Mouse (Mus musculus): Measurements from ENCODE around the gene Gm8356. TPM values are rescaled to one million over a fixed set of nuclear protein-coding genes. Genes with fewer than 3 reads are reported as not detected.

The Gm8356 gene
- polyA plus RNA-seq (2014; fragmentation: Illumina TruSeq; extraction: RNeasy Lipid Tissue Mini Kit (QIAGEN cat#74804)): not detected

DNA sequence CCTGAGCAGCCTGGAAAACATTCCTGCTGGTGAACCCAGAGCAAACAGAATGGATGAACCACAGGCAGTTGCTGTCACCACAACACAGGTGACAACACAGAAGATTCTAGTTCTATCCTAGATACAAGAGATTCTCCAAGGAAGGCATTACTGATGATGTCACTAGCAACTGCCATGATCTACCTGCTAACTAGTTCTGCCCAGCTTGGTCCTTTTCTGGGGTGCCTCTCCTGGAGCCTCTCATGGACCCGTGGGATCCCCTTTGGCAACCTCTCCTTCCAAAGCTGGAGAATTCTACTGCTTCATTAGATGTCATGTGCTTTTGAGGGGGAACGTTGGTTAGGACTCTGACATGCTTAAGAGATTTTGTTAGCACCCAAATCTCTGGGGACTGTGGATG lies at the start of gene Gm8356:
Gene Gm8356 (minus strand): TSS at position 101 of the 400 bp plus-strand sequence.

Other genes with a start within 250 kb of the Gm8356 start
- not detected for gene Gm21103, start 232.4 kb downstream of the Gm8356 start, polyA plus RNA-seq (2014; fragmentation: Illumina TruSeq; extraction: RNeasy Lipid Tissue Mini Kit (QIAGEN cat#74804))
- not detected for gene Gm3618, start 193.6 kb downstream of the Gm8356 start, polyA plus RNA-seq (2014; fragmentation: Illumina TruSeq; extraction: RNeasy Lipid Tissue Mini Kit (QIAGEN cat#74804))
- not detected for gene Gm16440, start 147.0 kb downstream of the Gm8356 start, polyA plus RNA-seq (2014; fragmentation: Illumina TruSeq; extraction: RNeasy Lipid Tissue Mini Kit (QIAGEN cat#74804))
- 0.31 TPM for gene Gm3591, start 124.8 kb downstream of the Gm8356 start, polyA plus RNA-seq (2014; fragmentation: Illumina TruSeq; extraction: RNeasy Lipid Tissue Mini Kit (QIAGEN cat#74804))
- not detected for gene Gm3594, start 92.7 kb downstream of the Gm8356 start, polyA plus RNA-seq (2014; fragmentation: Illumina TruSeq; extraction: RNeasy Lipid Tissue Mini Kit (QIAGEN cat#74804))
- not detected for gene Gm3629, start 53.3 kb upstream of the Gm8356 start, polyA plus RNA-seq (2014; fragmentation: Illumina TruSeq; extraction: RNeasy Lipid Tissue Mini Kit (QIAGEN cat#74804))
- gene Gm3460, start 85.1 kb upstream of the Gm8356 start, polyA plus RNA-seq (2014; fragmentation: Illumina TruSeq; extraction: RNeasy Lipid Tissue Mini Kit (QIAGEN cat#74804)): not detected
- not detected for gene Gm10251, start 146.9 kb upstream of the Gm8356 start, polyA plus RNA-seq (2014; fragmentation: Illumina TruSeq; extraction: RNeasy Lipid Tissue Mini Kit (QIAGEN cat#74804))
- gene Gm8050, start 183.0 kb upstream of the Gm8356 start, polyA plus RNA-seq (2014; fragmentation: Illumina TruSeq; extraction: RNeasy Lipid Tissue Mini Kit (QIAGEN cat#74804)): not detected
- 4.5 TPM for gene Gm3636, start 205.0 kb upstream of the Gm8356 start, polyA plus RNA-seq (2014; fragmentation: Illumina TruSeq; extraction: RNeasy Lipid Tissue Mini Kit (QIAGEN cat#74804))
- not detected for gene Gm8362, start 237.1 kb upstream of the Gm8356 start, polyA plus RNA-seq (2014; fragmentation: Illumina TruSeq; extraction: RNeasy Lipid Tissue Mini Kit (QIAGEN cat#74804))

All from ovary, adult 10 weeks (tissue).